Mouse (Mus musculus) CD4-positive, CD25-positive, alpha-beta regulatory T cell, adult 2 months (primary cell): ENCODE results near the gene Cemip2.
A peak's percentile ranks its signal among the peaks of the same experiment; 100 is the strongest.

ENCODE experiments used
- DNase-seq: peaks from one replicate; pipeline ENCODE4 v3.0.0-alpha.2; 2012; ENCODE audit warnings: low read depth, low spot score

Cemip2 gene

DNA sequence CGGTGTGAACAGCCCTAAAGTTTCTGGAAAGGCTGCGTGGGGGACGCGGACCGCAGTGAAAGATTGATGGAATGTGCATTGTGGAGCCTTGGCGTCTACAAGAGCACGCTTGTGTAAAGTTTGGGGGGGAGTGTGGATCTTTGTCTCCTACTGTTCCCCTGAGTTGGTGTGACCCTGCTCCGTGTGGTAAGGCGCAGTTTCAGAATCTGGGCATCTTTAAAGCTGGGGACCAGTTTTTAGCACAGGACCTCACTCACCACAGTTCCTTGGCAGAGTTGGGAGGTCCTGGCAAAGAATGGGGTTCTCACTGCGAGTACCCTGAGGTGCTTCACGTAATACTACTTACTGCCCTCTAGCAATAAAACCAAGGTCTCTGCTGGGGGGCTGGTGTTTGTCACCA, 964 bp downstream of the Cemip2 start:
- DNase-seq: peak; percentile 8

DNA sequence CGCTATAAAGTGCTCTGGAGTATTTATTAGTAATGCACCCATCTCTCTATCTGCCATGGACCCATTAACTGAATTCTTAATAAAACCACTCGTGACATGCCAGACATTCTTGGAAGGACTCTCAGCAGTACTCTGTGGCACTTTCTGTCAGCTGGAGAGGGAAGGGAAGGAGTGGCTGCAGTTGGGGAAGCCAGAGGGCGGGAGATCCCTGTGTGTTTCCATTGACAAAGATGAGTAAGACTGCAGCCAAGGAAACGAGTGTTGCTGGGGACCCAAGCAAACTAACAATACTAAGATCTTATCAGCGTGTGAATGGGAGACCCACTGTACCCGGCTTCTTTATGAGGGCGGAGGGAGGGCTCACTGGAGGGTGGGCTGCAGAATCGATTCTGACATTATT, 2.5 kb downstream of the Cemip2 start:
- DNase-seq: no peak

DNA sequence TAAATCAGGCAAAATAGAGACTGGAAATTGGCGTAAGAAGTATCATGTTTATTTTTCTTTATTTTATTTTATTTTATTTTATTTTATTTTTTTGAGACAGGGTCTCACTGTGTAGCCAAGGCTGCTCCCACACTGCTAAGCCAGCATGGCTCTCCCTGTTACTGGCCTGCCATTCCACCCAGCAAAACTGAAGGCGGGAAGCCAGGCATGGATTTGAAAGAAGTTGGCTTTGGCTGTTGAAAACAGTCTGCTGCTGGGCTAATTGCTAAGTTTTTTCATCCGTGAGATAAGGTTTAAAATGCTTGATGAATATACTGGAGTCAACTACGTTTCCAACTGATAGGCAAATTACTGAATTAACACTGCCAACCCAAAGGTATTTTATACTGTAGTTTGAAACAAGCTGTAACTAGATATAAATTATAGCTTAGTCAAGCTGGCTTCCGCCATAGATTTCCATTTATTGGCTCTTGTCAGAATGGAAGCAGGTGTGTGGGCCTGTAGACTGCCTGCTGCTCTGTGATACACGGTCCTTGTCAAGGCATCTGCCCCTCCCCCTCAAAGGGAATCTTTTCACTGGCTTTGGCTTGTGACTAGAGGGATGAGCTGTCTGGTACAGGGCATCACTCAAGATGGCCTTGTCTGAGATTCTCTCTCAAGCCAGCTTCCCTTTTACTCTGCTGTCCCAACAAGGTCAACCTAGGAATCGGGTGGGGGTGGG, 3.1 kb downstream of the Cemip2 start:
- no peak for DNase-seq

DNA sequence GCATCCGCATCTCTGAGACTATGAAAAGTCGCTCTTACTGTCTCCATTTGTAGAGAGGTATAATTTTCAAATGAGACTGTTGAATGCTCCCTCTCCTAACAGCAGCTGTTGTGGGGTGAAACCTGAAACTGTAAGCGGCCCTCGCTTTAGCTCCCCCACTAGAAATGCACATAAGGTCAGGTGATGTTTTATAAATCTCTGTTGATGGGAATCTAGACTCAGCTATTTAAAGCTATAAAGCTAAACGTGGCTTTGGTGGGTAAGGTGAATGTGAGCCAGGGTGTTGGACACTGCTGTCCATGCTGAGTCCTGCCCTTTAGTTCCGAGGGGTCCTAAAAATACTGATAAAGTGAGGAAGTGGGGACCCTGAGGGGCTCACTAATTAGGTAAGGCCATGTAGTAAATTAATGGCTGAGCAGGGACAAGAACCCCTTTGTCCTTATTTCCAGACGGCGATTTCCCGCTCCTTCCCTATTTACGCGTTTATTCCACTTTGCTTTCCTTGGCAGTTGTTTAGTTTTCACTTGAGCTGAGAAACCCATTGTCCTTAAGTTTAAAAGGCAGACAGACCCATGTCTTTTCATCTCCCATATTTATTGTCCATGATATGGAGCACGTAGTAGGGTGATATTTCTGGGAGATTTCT, 3.8 kb downstream of the Cemip2 start:
- DNase-seq: no peak

DNA sequence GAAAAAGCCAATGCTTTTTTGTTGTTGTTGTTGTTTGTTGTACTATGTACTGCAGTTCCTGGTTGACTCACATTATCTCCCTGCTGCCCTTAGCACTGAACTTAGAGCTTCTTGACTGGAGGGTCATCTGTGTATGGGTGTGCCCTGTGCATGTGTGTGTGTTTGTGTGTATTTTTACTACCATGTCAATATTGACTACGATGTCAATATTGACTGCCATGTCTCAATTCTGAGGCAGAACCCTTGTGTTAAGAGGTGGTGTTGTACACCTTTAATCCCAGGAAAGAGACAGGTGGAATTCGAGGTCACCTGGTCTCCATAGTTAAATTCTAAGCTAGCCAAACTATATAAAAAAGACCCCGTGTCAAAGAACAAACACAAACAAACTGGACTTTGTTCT, 5.6 kb downstream of the Cemip2 start:
- DNase-seq: no peak

DNA sequence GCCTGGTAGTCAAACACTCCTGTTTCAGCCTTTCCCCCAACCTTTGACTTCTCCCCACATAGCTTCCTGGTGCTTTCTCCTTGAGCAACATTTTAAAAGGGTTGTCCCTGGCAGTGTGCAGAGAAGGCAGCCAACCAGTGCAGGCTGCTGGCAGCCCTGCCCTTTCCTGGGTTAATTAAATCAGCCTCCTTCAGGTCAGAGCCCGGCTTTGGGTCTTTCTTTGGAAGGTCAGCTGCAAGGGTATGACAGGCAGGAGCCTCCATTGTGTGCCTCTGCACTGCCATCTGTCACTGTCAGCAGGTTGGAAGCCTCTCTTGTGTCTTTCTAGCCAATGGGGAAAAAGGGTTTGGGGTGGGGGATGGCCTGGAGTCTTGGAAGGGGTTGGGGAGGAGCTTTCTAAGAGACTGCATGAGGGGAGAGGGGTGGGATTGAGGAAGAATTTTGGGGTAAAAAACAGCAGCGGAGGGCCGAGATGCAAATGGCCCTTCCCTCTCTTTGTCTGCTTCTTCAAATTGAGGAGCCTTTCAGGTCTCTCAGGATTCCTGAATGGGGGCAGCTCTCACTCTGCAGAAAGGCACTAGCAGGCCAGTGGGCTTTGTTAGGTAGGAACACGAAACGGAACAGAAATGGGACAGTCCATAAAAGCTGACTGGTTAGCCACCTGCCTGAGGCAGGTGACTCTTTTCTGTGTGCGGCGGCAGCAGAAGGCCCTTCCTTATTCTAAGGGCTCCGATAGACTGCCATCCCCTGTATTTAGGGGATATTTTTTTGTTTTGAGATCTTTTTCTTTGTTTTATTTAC, 6.4 kb downstream of the Cemip2 start:
- no peak for DNase-seq

DNA sequence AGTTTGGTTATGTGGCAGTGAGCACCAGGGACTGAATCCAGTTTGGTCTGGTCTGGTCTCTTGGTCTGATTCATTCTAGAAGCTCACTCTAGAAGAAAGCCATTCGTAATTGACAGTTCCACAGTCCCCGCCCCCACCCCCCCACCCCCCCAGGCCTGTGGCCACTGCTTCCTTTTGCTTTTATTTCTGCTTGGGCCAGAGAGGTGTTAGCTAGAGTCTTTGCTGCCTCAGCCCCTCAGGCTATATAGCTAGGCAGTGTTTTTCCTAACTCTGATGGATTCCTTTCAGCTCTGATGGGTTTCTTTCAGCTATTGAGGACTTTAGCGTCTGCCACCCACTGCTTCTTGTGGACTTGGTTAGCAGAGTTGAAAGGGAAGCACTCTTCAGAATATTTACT, 7.0 kb downstream of the Cemip2 start:
- no peak for DNase-seq

DNA sequence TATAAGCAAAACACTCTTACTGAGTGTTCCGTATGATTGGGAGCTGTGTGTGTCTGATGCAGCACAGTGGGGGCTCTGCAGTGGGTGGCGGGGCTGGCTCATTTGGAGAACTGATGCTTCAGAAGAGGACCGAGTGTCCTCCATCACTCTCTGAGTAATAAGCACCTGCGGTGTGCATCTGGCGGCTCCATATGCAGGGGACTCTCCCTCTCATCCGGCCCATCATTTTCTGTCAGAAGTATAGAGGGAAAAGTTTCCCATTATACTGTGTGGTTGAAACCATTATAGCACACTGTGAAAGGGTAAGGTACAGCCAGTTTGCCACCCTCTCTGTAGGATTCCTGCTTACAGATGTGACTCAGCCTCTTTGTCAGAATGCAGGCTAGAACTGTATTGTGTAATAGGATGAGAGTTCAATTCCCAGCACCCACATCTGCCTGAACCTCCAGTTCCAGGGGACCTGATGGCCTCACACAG, 8.9 kb downstream of the Cemip2 start:
- no peak for DNase-seq

DNA sequence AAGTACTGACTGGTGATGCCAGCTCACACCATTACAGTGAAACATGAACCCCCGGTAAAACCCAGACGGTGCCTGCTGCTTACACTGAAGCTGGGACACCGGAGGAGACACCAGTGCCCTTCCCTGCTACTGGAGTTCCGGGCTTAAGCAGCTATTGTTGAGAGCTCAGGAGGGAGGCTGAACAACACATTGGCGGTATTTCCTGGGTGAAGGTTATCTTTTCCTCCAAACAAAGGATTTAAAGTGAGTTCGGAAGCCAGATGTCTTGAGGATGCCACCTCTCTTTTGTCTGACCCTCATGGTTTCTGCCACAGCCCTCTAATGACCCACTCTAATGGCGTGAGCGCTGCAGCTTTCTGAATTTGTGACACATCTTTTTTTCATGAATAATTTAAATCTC, 10.9 kb downstream of the Cemip2 start:
- no peak for DNase-seq

DNA sequence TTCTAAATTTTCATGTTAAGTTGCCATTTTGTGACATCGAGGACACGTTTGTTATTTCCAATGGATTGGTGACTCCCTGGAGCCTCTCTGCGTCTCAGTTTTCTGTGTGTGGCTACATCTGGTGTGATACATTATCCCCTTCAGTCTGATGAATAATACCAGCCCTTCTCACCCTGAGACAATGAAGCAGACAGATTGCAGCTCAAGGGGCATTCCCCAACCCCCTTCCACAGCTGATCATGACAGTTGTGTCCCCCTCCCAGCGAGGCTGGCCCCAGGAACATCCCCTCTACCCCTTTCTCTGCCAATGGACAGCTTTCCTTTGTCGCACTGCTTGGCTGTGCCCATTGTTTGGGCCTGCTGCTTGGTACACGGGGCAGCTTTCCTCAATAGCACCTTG, 11.5 kb downstream of the Cemip2 start:
- DNase-seq: no peak

DNA sequence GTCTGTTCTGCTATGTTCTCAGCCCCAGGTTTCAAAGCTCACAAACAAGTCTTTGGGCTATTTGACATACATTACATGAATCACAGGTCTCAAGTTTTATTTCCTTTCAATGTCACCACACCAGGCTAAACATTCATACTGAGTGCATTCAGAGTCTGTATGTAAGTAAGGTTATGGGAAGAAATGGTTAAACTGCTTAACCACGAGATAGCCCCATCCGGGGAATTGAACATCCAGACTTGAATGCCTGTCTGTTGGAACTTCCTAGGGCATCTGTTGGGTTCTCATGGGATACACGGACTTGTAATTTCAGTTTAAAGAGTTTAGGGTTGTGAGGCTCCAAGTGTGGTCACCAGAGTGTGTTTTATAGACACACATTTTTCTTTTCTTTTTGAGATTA, 13.2 kb downstream of the Cemip2 start:
- DNase-seq: no peak

DNA sequence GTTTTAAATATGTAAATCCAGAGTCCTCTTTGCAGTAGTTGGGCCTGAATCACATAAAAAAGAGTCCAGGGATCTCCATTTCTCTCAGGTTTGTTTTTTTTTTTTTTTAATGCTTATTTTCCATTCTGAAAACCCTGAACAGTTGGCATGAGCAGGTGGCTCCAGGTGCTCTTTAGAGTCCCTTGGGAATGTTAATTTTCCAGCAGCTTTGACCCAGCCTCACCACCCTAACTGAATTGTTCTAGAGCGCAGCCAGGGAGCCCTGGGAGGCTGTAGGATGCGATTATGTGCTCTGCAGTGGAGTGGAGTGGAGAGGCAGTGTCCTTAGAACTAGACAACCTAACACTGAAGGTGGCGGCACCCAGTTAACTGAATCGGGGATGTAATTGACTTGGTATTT, 13.7 kb downstream of the Cemip2 start:
- DNase-seq: no peak

DNA sequence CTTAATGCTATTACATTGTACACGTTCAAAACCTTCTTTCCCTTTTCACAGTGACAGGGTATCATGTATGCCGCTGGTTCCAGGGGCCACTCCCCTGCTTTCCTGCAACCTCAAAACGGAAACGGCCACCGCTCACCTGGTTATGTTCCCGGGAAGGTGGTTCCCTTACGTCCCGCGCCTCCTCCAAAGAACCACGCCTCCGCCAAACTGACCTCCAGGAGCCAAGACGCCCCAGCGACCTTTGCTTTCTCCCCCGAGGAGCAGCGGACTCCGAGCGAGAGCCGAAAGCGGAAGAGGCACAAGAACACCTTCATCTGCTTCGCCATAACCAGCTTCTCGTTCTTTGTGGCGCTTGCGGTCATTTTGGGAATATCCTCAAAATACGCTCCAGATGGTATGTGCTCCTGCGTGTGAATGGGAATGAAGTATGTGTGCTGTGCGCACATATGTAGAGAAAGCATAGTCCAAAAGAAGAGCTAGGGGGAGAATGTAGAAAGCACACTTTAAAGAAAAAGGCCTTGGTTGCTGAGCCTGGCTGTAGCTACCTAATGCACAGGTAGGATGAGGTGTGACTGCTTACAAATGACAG, 14.5 kb downstream of the Cemip2 start:
- DNase-seq: no peak

DNA sequence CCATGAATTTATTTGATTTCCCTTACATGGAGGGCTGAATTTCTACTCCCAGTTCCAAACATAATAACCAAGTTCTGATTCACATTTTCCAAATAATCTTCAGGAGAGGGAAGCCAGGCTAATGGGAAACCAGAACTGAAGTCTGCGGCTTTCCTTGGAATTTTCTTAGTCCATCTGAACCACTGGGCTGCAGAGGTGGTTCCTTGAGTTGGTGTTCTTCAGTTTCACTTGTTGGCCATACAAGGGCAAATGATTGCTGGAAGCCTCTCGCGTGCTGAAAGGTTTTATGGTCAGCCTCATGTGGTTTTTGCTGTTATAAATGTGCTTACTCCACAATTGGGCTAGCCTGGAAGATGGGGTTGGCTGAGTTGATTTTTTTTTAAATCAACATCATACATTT, 16.4 kb downstream of the Cemip2 start:
- DNase-seq: no peak

DNA sequence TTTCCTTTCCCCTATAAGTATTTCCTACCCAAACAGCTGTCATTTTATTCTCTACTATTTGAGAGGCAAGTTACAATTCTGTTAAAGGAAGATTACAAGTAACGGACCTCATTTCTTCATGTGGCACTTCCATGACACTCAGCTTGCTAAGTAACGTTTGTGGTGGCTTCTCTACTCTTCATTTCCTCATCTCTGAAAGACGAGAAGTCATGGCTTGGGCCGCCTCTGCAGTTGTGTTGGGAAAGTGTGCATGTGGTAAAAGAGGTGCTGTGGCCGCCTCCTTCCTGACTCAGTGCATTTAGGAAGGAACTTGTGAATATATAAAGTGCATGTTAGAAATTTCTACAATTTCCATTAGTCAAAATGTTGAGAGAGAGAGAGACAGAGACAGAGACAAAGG, 18.2 kb downstream of the Cemip2 start:
- no peak for DNase-seq

DNA sequence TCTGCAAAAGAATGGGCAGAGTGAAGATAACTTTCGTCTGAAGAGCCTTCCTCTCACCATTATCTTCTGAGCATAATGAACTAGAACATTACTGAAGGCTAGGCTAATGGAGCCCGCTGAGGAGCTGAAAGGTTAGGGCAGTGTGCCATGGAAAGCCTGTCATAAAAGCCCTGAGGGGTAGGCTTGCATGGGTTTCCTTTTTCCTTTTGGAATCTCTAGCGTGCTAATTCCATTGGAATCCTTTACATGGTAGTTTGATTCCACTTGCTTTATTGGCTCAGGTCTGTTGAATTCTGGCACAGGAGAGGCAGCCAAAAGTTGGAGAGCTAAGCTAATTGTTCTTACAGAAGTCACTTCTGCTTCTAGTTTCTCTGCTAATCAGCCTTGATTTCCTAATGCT, 20.6 kb downstream of the Cemip2 start:
- no peak for DNase-seq

DNA sequence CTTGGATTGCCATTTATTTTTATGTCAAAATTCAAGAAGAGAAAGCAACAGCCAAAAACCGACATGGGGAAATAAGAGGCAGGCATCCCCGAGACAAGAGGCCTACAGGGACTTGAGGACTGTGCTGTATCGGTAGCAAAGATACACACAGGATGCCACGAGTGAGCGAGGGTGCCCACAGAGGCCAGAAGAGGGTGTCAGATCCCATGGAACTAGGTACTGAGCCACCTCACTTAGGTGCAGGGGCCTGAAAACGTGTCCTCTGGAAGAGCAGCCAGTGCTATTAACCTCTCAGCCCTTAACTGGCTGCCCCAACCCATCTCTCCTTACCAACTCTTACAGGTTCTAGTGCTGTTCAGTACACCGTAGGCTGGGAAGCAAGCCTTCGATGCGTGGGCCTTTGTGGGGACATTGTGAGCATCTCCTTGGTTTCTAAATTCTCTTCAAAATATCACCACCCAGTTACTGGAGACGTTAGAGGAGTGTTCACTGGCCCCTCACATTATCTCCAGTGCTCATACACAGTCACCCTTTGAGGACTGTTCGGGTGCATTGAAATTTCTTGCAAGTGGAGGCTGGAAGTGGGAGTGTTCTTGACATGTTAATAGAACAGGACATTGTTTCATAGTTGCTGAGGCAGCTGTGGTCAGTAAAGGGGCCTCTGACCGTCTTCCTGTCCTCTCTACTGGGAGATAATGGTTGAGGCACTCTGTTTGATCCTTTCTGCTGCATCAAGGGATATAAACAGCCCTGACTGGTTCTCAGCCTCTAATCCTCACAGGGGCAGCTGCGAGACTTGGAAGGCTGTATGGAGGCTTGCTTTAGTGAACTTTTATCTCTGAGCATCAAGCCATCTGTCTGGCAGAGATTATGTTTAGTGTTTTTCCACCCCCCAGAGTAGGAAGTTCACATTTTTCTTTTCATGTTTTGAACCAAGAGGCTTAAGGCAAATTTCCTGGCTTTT, 21.6 kb downstream of the Cemip2 start:
- no peak for DNase-seq

DNA sequence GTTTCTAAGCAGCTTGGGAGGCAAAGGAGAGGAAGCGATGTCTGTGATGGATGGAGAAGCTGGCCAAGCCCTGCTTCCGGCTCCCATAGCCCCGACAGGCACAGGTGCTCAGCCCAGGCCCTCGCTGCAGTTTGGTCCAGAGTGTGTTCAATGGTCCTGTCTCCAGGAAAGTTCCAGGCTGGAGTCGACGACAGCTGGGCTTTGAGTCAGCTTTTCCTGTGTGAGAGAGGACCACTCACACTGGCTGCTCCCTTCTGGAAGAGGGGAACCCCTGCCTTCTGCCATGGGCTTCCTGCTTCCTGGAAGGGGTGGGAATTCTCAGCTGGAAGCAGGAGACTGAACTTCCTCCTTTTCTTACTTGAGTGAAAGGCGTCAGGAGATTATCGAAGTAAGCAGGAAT, 26.3 kb downstream of the Cemip2 start:
- no peak for DNase-seq

DNA sequence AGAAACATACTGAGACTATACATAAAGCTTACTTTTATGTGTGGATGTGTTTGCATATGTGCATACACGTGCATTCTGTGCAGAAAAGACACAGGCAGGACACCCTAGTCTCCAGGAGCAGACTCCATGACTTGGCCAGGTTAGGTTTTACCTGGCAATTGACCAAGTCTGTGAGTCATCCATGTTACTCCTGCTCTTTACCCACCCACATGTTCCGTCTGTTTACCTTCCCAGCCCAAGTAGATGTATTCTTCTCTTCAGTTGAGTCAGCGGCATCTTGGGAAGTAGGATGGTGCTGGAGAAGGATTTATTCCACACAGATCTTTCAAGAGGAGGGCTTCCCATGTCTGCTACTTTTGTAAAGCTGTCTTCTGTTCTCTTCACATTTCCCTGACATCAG, 27.2 kb downstream of the Cemip2 start:
- no peak for DNase-seq

DNA sequence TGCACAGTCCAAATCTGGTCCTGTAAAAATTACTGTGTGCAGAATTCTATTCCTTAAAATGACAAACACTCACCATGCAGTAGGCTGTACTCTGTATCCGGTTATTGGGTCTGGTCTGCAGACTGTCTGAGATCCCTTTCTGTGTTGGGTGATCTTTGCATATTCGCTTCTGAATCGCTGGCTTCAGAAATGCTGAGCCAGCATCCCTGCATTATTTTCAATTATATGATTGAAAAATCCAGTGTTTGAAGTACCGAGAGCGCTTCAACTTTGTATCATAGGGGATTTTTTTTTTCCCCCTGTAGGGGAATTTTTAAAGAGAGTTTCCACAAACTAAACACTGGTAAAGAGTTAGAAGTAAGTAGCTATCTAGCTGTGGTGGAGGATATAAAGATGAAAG, 32.0 kb downstream of the Cemip2 start:
- peak; percentile 11 for DNase-seq

DNA sequence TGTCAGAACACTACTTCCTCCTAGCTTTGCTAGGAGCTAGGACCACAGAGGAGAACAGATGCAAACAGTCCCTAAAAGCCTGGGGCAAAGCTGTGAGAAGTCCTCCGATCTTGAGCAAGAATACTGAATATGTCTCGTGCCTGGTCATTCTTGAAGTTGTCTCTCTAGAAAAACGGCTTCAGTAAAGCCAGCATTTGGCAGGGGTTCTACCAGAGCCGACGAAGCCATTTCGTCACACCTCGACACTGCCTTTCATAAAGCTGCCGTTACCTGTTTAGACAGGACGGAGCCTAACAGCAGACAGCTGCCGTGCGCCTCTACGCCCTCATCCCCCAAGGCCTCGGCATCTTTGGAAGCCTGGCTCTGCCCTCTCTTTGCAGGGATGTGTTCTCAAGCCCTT, 35.4 kb downstream of the Cemip2 start:
- DNase-seq: no peak
